Mouse (Mus musculus) limb, embryonic 10.5 days (tissue): ENCODE data around the gene P2ry14. TPM values are rescaled to one million over a fixed set of nuclear protein-coding genes. Genes with fewer than 3 reads are reported as not detected.

Experiments
- DNase-seq: peaks from one replicate; pipeline ENCODE4 v3.0.0-alpha.2; 2017; ENCODE audit warnings: low spot score
- H3K27ac ChIP-seq: fragments of 300-500 bp; sonication (generic); 2 replicates; pipeline ENCODE4 v1.5.1; 2016; ENCODE audit warnings: mild to moderate bottlenecking
- H3K27me3 ChIP-seq: fragments of 300-500 bp; sonication (generic); 2 replicates; pipeline ENCODE4 v1.6.1; 2016; ENCODE audit warnings: low read depth, mild to moderate bottlenecking; ENCODE audit not compliant: poor library complexity, severe bottlenecking
- H3K36me3 ChIP-seq: fragments of 300-500 bp; sonication (generic); 2 replicates; pipeline ENCODE4 v1.6.1; 2016; ENCODE audit warnings: mild to moderate bottlenecking, moderate library complexity
- H3K4me1 ChIP-seq: fragments of 300-500 bp; sonication (generic); 2 replicates; pipeline ENCODE4 v1.6.1; 2016
- H3K4me3 ChIP-seq: fragments of 300-500 bp; sonication (generic); 2 replicates; pipeline ENCODE4 v1.5.1; 2016; ENCODE audit warnings: mild to moderate bottlenecking, moderate library complexity
- H3K9me3 ChIP-seq: fragments of 300-500 bp; sonication (generic); replicated peaks from 2 replicates; pipeline ENCODE4 v1.6.1; 2016; ENCODE audit warnings: mild to moderate bottlenecking
- WGBS: fragments of 180-500 bp; shearing (Covaris S2); methylation state at CpG from one replicate; pipeline ENCODE4 v1.1.7; 2016; 5-methylcytosine and 5-hydroxymethylcytosine counted together
- polyA plus RNA-seq: library from polyadenylated mRNA; unstranded; fragments of >200 nt; fragmentation: Nextera tagmentation; extraction: Ambion mirVana; gene quantifications from 2 replicates; pipeline ENCODE4 v1.2.1, GENCODE M21; 2016

Gene P2ry14
- polyA plus RNA-seq, 1 experiment from 2014 or later: 0.70 TPM

- no peak for DNase-seq
- Histone ChIP-seq H3K36me3 (no peaks in the 10 kb centered on the region), H3K27me3 (no peaks in the 10 kb centered on the region)
Measured at GRCm38 (mm10) chr3:59139651-59140051, 13.8 kb downstream of the P2ry14 start.

GRCm38 (mm10) chr3:59138946-59139468, 14.4 kb downstream of the P2ry14 start:
- H3K36me3 ChIP-seq: no peaks in the 10 kb centered on the region
- H3K27ac ChIP-seq: no peak overlapping the region
- H3K4me3 ChIP-seq: no peak overlapping the region
- no peaks in the 10 kb centered on the region for H3K9me3 ChIP-seq
- WGBS: 67% methylated on average over 12 of the region's 12 CpGs
- DNase-seq: no peak
- H3K4me1 ChIP-seq: peaks cover 11% of the 10 kb centered on the region; the same call in 1 of the 2 replicates
- no peaks in the 10 kb centered on the region for H3K27me3 ChIP-seq

More at GRCm38 (mm10) chr3:59139651-59140051, 13.8 kb downstream of the P2ry14 start:
- no peak overlapping the region for H3K27ac ChIP-seq
- no peaks in the 10 kb centered on the region for H3K9me3 ChIP-seq
- H3K4me1 ChIP-seq: peaks cover 11% of the 10 kb centered on the region; the same call in 1 of the 2 replicates
- no peak overlapping the region for H3K4me3 ChIP-seq

GRCm38 (mm10) chr3:59135911-59136653, 17.3 kb downstream of the P2ry14 start:
- H3K4me3 ChIP-seq: no peak overlapping the region
- no peaks in the 10 kb centered on the region for H3K27me3 ChIP-seq
- H3K9me3 ChIP-seq: no peaks in the 10 kb centered on the region
- whole genome bisulfite sequencing: 81% methylated on average over 5 of the region's 5 CpGs
- 0 out of 2 replicates have a peak, but pooled peaks cover 7% of the 10 kb centered on the region for H3K4me1 ChIP-seq
- DNase-seq: no peak
- no peaks in the 10 kb centered on the region for H3K36me3 ChIP-seq
- H3K27ac ChIP-seq: no peak overlapping the region

- Histone ChIP-seq H3K4me1 (no peaks in the 10 kb centered on the region), H3K36me3 (no peaks in the 10 kb centered on the region), H3K9me3 (no peaks in the 10 kb centered on the region), H3K27ac (no peak overlapping the region), H3K27me3 (no peaks in the 10 kb centered on the region), H3K4me3 (no peak overlapping the region)
- DNase-seq: no peak
- 91% methylated on average over 5 of the region's 5 CpGs for WGBS
Measured at GRCm38 (mm10) chr3:59133189-59133588, 20.2 kb downstream of the P2ry14 start.

- 90% methylated on average over 4 of the region's 4 CpGs for WGBS
- no peaks in the 10 kb centered on the region for H3K27me3 ChIP-seq
Measured at GRCm38 (mm10) chr3:59131966-59132365, 21.5 kb downstream of the P2ry14 start.

GRCm38 (mm10) chr3:59131081-59131480, 22.3 kb downstream of the P2ry14 start:
- DNase-seq: no peak
- H3K27me3 ChIP-seq: no peaks in the 10 kb centered on the region
- no peaks in the 10 kb centered on the region for H3K36me3 ChIP-seq
- no peaks in the 10 kb centered on the region for H3K9me3 ChIP-seq
- H3K4me1 ChIP-seq: peaks cover 1% of the 10 kb centered on the region; the same call in 1 of the 2 replicates
- 85% methylated on average over 4 of the region's 4 CpGs for WGBS
- H3K27ac ChIP-seq: no peak overlapping the region
- H3K4me3 ChIP-seq: no peak overlapping the region

More at GRCm38 (mm10) chr3:59131966-59132365, 21.5 kb downstream of the P2ry14 start:
- no peaks in the 10 kb centered on the region for H3K9me3 ChIP-seq
- no peak overlapping the region for H3K27ac ChIP-seq
- no peaks in the 10 kb centered on the region for H3K36me3 ChIP-seq
- no peaks in the 10 kb centered on the region for H3K4me1 ChIP-seq
- H3K4me3 ChIP-seq: no peak overlapping the region
- no peak for DNase-seq

GRCm38 (mm10) chr3:59130431-59130830, 23.0 kb downstream of the P2ry14 start:
- Histone ChIP-seq H3K4me1 (peaks cover 8% of the 10 kb centered on the region; the same call in 1 of the 2 replicates), H3K27me3 (no peaks in the 10 kb centered on the region), H3K4me3 (no peak overlapping the region), H3K36me3 (no peaks in the 10 kb centered on the region), H3K27ac (no peak overlapping the region), H3K9me3 (no peaks in the 10 kb centered on the region)
- 69% methylated on average over 8 of the region's 8 CpGs for WGBS
- no peak for DNase-seq

GRCm38 (mm10) chr3:59129547-59129946, 23.9 kb downstream of the P2ry14 start:
- WGBS: 87% methylated on average over 3 of the region's 3 CpGs
- no peak for DNase-seq

GRCm38 (mm10) chr3:59128681-59129080, 24.7 kb downstream of the P2ry14 start:
- Histone ChIP-seq H3K4me1 (peaks cover 14% of the 10 kb centered on the region), H3K9me3 (no peaks in the 10 kb centered on the region), H3K36me3 (no peaks in the 10 kb centered on the region), H3K4me3 (no peak overlapping the region), H3K27ac (no peak overlapping the region), H3K27me3 (no peaks in the 10 kb centered on the region)
- WGBS: 80% methylated on average over 20 of the region's 20 CpGs
- DNase-seq: no peak

More at GRCm38 (mm10) chr3:59129547-59129946, 23.9 kb downstream of the P2ry14 start:
- Histone ChIP-seq H3K4me1 (peaks cover 8% of the 10 kb centered on the region; the same call in 1 of the 2 replicates), H3K9me3 (no peaks in the 10 kb centered on the region), H3K27me3 (no peaks in the 10 kb centered on the region), H3K36me3 (no peaks in the 10 kb centered on the region), H3K4me3 (no peak overlapping the region), H3K27ac (no peak overlapping the region)

- peaks cover 16% of the 10 kb centered on the region for H3K4me1 ChIP-seq
- no peak for DNase-seq
- no peaks in the 10 kb centered on the region for H3K36me3 ChIP-seq
- no peak overlapping the region for H3K4me3 ChIP-seq
- H3K9me3 ChIP-seq: no peaks in the 10 kb centered on the region
- H3K27me3 ChIP-seq: no peaks in the 10 kb centered on the region
- WGBS: 36% methylated on average over 7 of the region's 7 CpGs
- H3K27ac ChIP-seq: no peak overlapping the region
Measured at GRCm38 (mm10) chr3:59125783-59126555, 27.4 kb downstream of the P2ry14 start.

GRCm38 (mm10) chr3:59125022-59125421, 28.4 kb downstream of the P2ry14 start:
- Histone ChIP-seq H3K27me3 (no peaks in the 10 kb centered on the region), H3K4me1 (peaks cover 16% of the 10 kb centered on the region), H3K36me3 (no peaks in the 10 kb centered on the region), H3K9me3 (no peaks in the 10 kb centered on the region), H3K4me3 (no peak overlapping the region), H3K27ac (no peak overlapping the region)
- no peak for DNase-seq
- WGBS: 62% methylated on average over 5 of the region's 5 CpGs

GRCm38 (mm10) chr3:59121780-59122449, 31.5 kb downstream of the P2ry14 start:
- no peaks in the 10 kb centered on the region for H3K9me3 ChIP-seq
- H3K27ac ChIP-seq: no peak overlapping the region
- H3K27me3 ChIP-seq: no peaks in the 10 kb centered on the region
- 72% methylated on average over 7 of the region's 7 CpGs for WGBS
- peaks cover 16% of the 10 kb centered on the region for H3K4me1 ChIP-seq
- no peak for DNase-seq
- H3K36me3 ChIP-seq: no peaks in the 10 kb centered on the region
- no peak overlapping the region for H3K4me3 ChIP-seq
